Comparison of ENCODE assay signal across 31 mouse cellular contexts in the genomic region with DNA sequence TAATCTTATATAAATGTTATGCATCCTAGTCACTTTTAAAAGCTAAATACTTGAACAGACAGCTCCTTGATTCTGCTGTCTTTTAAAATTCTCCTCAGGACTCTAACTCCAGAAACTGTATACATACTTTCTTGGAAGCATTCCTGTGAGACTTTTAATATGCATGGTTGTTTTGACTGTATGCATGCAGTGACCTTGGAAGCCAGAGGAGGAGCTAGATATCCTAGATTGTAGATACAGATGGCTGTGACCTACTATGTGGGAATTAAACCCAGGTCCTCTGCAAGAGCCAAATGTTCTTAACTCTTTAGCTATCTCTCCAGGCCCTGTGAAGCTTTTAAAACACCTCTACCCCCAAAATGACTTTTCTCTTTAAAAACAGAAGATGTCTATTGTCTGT.
DNase-seq lines count a peak whose midpoint lies in the region; ATAC-seq and TF ChIP-seq lines count a peak whose summit lies in the region.
"Had no signal": no experiment of that assay in that cellular context is flagged by ENCODE, and none has a peak within 500 bp of the region (broad histone marks: within the 10 kb centered on the region; RNA-seq: fewer than 3 reads in every experiment).

No protein-coding gene starts in this region.

- no peaks in the 10 kb centered on the region for H3K9me3 ChIP-seq in hindbrain, postnatal 0 days (ENCODE audit: low read length)
- no peaks in the 10 kb centered on the region for H3K9me3 ChIP-seq in hindbrain, embryonic 11.5 days (ENCODE audit: control insufficient read depth, low read length)
- no peaks in the 10 kb centered on the region for H3K9me3 ChIP-seq in lung, embryonic 14.5 days (ENCODE audit: low read depth, low read length)
- no peaks in the 10 kb centered on the region for H3K9me3 ChIP-seq in stomach, postnatal 0 days (ENCODE audit: control insufficient read depth, low read length)
- H3K9me3 ChIP-seq in midbrain, embryonic 16.5 days (replicated peaks; ENCODE audit: control insufficient read depth, low read length, poor library complexity, severe bottlenecking): no peaks in the 10 kb centered on the region
- H3K9me3 ChIP-seq: embryonic facial prominence, embryonic 10.5 days; embryonic facial prominence, embryonic 15.5 days; forebrain, embryonic 12.5 days; hindbrain, embryonic 13.5 days; kidney, embryonic 15.5 days; limb, embryonic 13.5 days; midbrain, embryonic 10.5 days; neural tube, embryonic 12.5 days; stomach, embryonic 15.5 days had no signal

- no peak for ATAC-seq in hindbrain, postnatal 0 days
- no peak for ATAC-seq in hindbrain, embryonic 11.5 days (ENCODE audit: low FRiP score)
- ATAC-seq in lung, embryonic 14.5 days (ENCODE audit: insufficient read depth): no peak
- ATAC-seq in stomach, postnatal 0 days (ENCODE audit: low FRiP score, low TSS enrichment): no peak
- ATAC-seq in midbrain, embryonic 16.5 days: no peak
- ATAC-seq: forebrain, postnatal 0 days had no signal

- H3K27me3 ChIP-seq in hindbrain, postnatal 0 days (ENCODE audit: insufficient read depth, low read length): no peaks in the 10 kb centered on the region
- H3K27me3 ChIP-seq in hindbrain, embryonic 11.5 days (ENCODE audit: control insufficient read depth, insufficient read depth, low read length): no peaks in the 10 kb centered on the region
- H3K27me3 ChIP-seq in lung, embryonic 14.5 days (ENCODE audit: insufficient read depth, low read length): no peaks in the 10 kb centered on the region
- no peaks in the 10 kb centered on the region for H3K27me3 ChIP-seq in stomach, postnatal 0 days (ENCODE audit: control insufficient read depth, insufficient read depth, low read length)
- no peaks in the 10 kb centered on the region for H3K27me3 ChIP-seq in midbrain, embryonic 16.5 days (ENCODE audit: control insufficient read depth, insufficient read depth, low read depth, low read length)
- H3K27me3 ChIP-seq: embryonic facial prominence, embryonic 15.5 days; forebrain, embryonic 12.5 days; hindbrain, embryonic 13.5 days; kidney, embryonic 15.5 days; limb, embryonic 13.5 days; neural tube, embryonic 12.5 days; stomach, embryonic 15.5 days had no signal

- peak; percentile 24; the same call in 1 of the 2 replicates for TF ChIP-seq CTCF in hindbrain, postnatal 0 days (IDR thresholded peaks at IDR 0.05; ENCODE audit: low read depth)
- TF ChIP-seq CTCF in lung, embryonic 14.5 days (IDR thresholded peaks at IDR 0.05; ENCODE audit: low read depth): 0 out of 2 replicates have a peak, but pooled peaks have one; percentile 12
- TF ChIP-seq CTCF in stomach, postnatal 0 days (IDR thresholded peaks at IDR 0.05; ENCODE audit: low read depth): peak; percentile 35

- H3K4me2 ChIP-seq in hindbrain, postnatal 0 days (ENCODE audit: low read depth, low read length): no peak overlapping the region
- H3K4me2 ChIP-seq in hindbrain, embryonic 11.5 days (replicated peaks; ENCODE audit: low read depth, low read length): no peak overlapping the region
- H3K4me2 ChIP-seq in lung, embryonic 14.5 days: no peak overlapping the region
- no peak overlapping the region for H3K4me2 ChIP-seq in stomach, postnatal 0 days (replicated peaks; ENCODE audit: low read depth)
- no peak overlapping the region for H3K4me2 ChIP-seq in midbrain, embryonic 16.5 days (ENCODE audit: low read length)
- H3K4me2 ChIP-seq: embryonic facial prominence, embryonic 15.5 days; forebrain, embryonic 12.5 days; heart, embryonic 11.5 days; hindbrain, embryonic 13.5 days; kidney, embryonic 15.5 days; limb, embryonic 13.5 days; liver, embryonic 11.5 days; neural tube, embryonic 12.5 days; stomach, embryonic 15.5 days had no signal

- no peak overlapping the region for H3K4me3 ChIP-seq in hindbrain, postnatal 0 days (ENCODE audit: low read length)
- no peak overlapping the region for H3K4me3 ChIP-seq in hindbrain, embryonic 11.5 days (ENCODE audit: low read depth, low read length)
- no peak overlapping the region for H3K4me3 ChIP-seq in lung, embryonic 14.5 days (ENCODE audit: low read depth, low read length)
- H3K4me3 ChIP-seq in stomach, postnatal 0 days (ENCODE audit: low read depth, low read length): no peak overlapping the region
- no peak overlapping the region for H3K4me3 ChIP-seq in midbrain, embryonic 16.5 days (ENCODE audit: low read depth, low read length)
- H3K4me3 ChIP-seq: embryonic facial prominence, embryonic 10.5 days; embryonic facial prominence, embryonic 15.5 days; forebrain, embryonic 12.5 days; hindbrain, embryonic 13.5 days; kidney, embryonic 15.5 days; limb, embryonic 13.5 days; midbrain, embryonic 10.5 days; myocyte; neural tube, embryonic 12.5 days; stomach, embryonic 15.5 days had no signal

- no peak for TF ChIP-seq EP300 in stomach, postnatal 0 days (optimal IDR thresholded peaks at IDR 0.05)

- no peak overlapping the region for H3K27ac ChIP-seq in hindbrain, postnatal 0 days
- no peak overlapping the region for H3K27ac ChIP-seq in hindbrain, embryonic 11.5 days (ENCODE audit: low read depth, low read length)
- H3K27ac ChIP-seq in lung, embryonic 14.5 days (ENCODE audit: low read depth): no peak overlapping the region
- H3K27ac ChIP-seq in stomach, postnatal 0 days (replicated peaks): no peak overlapping the region
- H3K27ac ChIP-seq in midbrain, embryonic 16.5 days (ENCODE audit: low read length): no peak overlapping the region
- H3K27ac ChIP-seq: embryonic facial prominence, embryonic 10.5 days; embryonic facial prominence, embryonic 15.5 days; forebrain, embryonic 12.5 days; hindbrain, embryonic 13.5 days; kidney, embryonic 15.5 days; limb, embryonic 13.5 days; midbrain, embryonic 10.5 days; neural tube, embryonic 12.5 days; stomach, embryonic 15.5 days had no signal

- H3K36me3 ChIP-seq in hindbrain, postnatal 0 days (ENCODE audit: insufficient read depth, low read length): 0 out of 2 replicates have a peak, but pooled peaks cover 4% of the 10 kb centered on the region
- no peaks in the 10 kb centered on the region for H3K36me3 ChIP-seq in hindbrain, embryonic 11.5 days (ENCODE audit: control insufficient read depth, insufficient read depth, low read length)
- H3K36me3 ChIP-seq in lung, embryonic 14.5 days (ENCODE audit: insufficient read depth): no peaks in the 10 kb centered on the region
- no peaks in the 10 kb centered on the region for H3K36me3 ChIP-seq in stomach, postnatal 0 days (ENCODE audit: control insufficient read depth, insufficient read depth, low read length)
- H3K36me3 ChIP-seq in midbrain, embryonic 16.5 days (ENCODE audit: control insufficient read depth, insufficient read depth, low read length): no peaks in the 10 kb centered on the region
- H3K36me3 ChIP-seq: embryonic facial prominence, embryonic 10.5 days; forebrain, embryonic 12.5 days had no signal

- no peak for DNase-seq in hindbrain, postnatal 0 days (ENCODE audit: low spot score)
- DNase-seq in hindbrain, embryonic 11.5 days (ENCODE audit: low spot score): no peak
- DNase-seq in lung, embryonic 14.5 days: peak; percentile 6
- no peak for DNase-seq in lung, postnatal 4 days
- DNase-seq in NIH3T3 (ENCODE audit: low read depth): peak; percentile 8
- no peak for DNase-seq in stomach, postnatal 0 days (ENCODE audit: low spot score)
- DNase-seq: adrenal gland, postnatal 14 days; B cell, adult 2 months; cerebellum, adult 11 months; cerebellum, adult 9-11 months; forebrain, postnatal 0 days; gastrocnemius, postnatal 10 days; heart, postnatal 36 days; kidney, adult 18-20 months; kidney, postnatal 4 days; layer of hippocampus, adult 9-11 months; lung, postnatal 10 days; thymus, postnatal 14 days had no signal

- H3K9ac ChIP-seq in hindbrain, postnatal 0 days (replicated peaks; ENCODE audit: low read length): no peak overlapping the region
- no peak overlapping the region for H3K9ac ChIP-seq in hindbrain, embryonic 11.5 days (ENCODE audit: low read depth, low read length)
- H3K9ac ChIP-seq in lung, embryonic 14.5 days: no peak overlapping the region
- no peak overlapping the region for H3K9ac ChIP-seq in stomach, postnatal 0 days (ENCODE audit: low read length)
- H3K9ac ChIP-seq in midbrain, embryonic 16.5 days (ENCODE audit: low read depth, low read length): no peak overlapping the region
- H3K9ac ChIP-seq: embryonic facial prominence, embryonic 15.5 days; forebrain, embryonic 12.5 days; forebrain, postnatal 0 days; hindbrain, embryonic 13.5 days; kidney, embryonic 15.5 days; limb, embryonic 13.5 days; neural tube, embryonic 12.5 days; stomach, embryonic 15.5 days had no signal

- H3K4me1 ChIP-seq in hindbrain, postnatal 0 days (ENCODE audit: insufficient read depth, low read length): no peaks in the 10 kb centered on the region
- no peaks in the 10 kb centered on the region for H3K4me1 ChIP-seq in hindbrain, embryonic 11.5 days (replicated peaks; ENCODE audit: control insufficient read depth, insufficient read depth, low read length)
- no peaks in the 10 kb centered on the region for H3K4me1 ChIP-seq in lung, embryonic 14.5 days (ENCODE audit: insufficient read depth)
- no peaks in the 10 kb centered on the region for H3K4me1 ChIP-seq in stomach, postnatal 0 days (replicated peaks; ENCODE audit: control insufficient read depth, insufficient read depth)
- H3K4me1 ChIP-seq in midbrain, embryonic 16.5 days (ENCODE audit: control insufficient read depth, insufficient read depth, low read length): no peaks in the 10 kb centered on the region
- H3K4me1 ChIP-seq: embryonic facial prominence, embryonic 10.5 days; embryonic facial prominence, embryonic 15.5 days; forebrain, embryonic 12.5 days; hindbrain, embryonic 13.5 days; limb, embryonic 13.5 days; midbrain, embryonic 10.5 days; neural tube, embryonic 12.5 days; stomach, embryonic 15.5 days had no signal

Comparison
In these comparisons a context has a peak if more than half of its experiments do, and no peak if none do; other contexts are left out.
1. DNase-seq: peak in lung, embryonic 14.5 days (single experiment) and NIH3T3 (single experiment); none in hindbrain, postnatal 0 days (single experiment), hindbrain, embryonic 11.5 days (single experiment), lung, postnatal 4 days (0 of 2) and stomach, postnatal 0 days (single experiment).
2. Peak in every context shown above with its lines, with median percentiles within 50 percentile points of each other: CTCF ChIP-seq.